Mouse (Mus musculus) C2C12 (cell line): ENCODE measurements around the gene Atat1. TPM values are rescaled to one million over a fixed set of nuclear protein-coding genes. Genes with fewer than 3 reads are reported as not detected.

Source experiments
- H3K27me3 ChIP-seq: one replicate; pipeline ENCODE4 v1.6.1; 2011; ENCODE audit not compliant: control insufficient read depth, insufficient read depth, insufficient read length
- H3K36me3 ChIP-seq: one replicate; pipeline ENCODE4 v1.6.1; 2011; ENCODE audit not compliant: control insufficient read depth, insufficient read depth
- H3K4me3 ChIP-seq: one replicate; pipeline ENCODE4 v1.5.1; 2011; ENCODE audit warnings: mild to moderate bottlenecking, control low read depth; ENCODE audit not compliant: poor library complexity, insufficient read depth, severe bottlenecking
- H3K79me2 ChIP-seq: one replicate; pipeline ENCODE4 v1.6.1; 2011; ENCODE audit not compliant: control insufficient read depth, insufficient read depth
- H3K79me3 ChIP-seq: one replicate; pipeline ENCODE4 v1.6.1; 2011; ENCODE audit warnings: low read depth, control low read depth
- H3ac ChIP-seq: one replicate; pipeline ENCODE3; 2011; ENCODE audit warnings: low read depth; ENCODE audit not compliant: control insufficient read depth, insufficient read length
- CEBPB ChIP-seq: IDR thresholded peaks from one replicate; pipeline ENCODE4 v1.6.1; 2011; ENCODE audit warnings: low read depth, mild to moderate bottlenecking, control low read depth, moderate library complexity
- CTCF ChIP-seq: IDR thresholded peaks from one replicate; pipeline ENCODE4 v1.5.1; 2011; ENCODE audit not compliant: control insufficient read depth, insufficient read depth, insufficient read length
- FOSL1 ChIP-seq: IDR thresholded peaks from one replicate; pipeline ENCODE4 v1.8.0; 2011; ENCODE audit warnings: mild to moderate bottlenecking, low read length; ENCODE audit not compliant: poor library complexity, insufficient read depth, severe bottlenecking
- MAX ChIP-seq: IDR thresholded peaks from one replicate; pipeline ENCODE4 v1.6.1; 2011; ENCODE audit warnings: mild to moderate bottlenecking, control low read depth
- MYOD1 ChIP-seq: IDR thresholded peaks from one replicate; pipeline ENCODE4 v1.6.1; 2011; ENCODE audit warnings: low read depth; ENCODE audit not compliant: control insufficient read depth, insufficient read length
- MYOG ChIP-seq: IDR thresholded peaks from one replicate; pipeline ENCODE4 v1.6.1; 2011; ENCODE audit not compliant: control insufficient read depth, insufficient read length; ENCODE audit errors: extremely low read depth
- USF1 ChIP-seq: IDR thresholded peaks from one replicate; pipeline ENCODE4 v1.6.1; 2011; ENCODE audit warnings: low read depth, mild to moderate bottlenecking, control low read depth, moderate library complexity
- microRNA-seq: library from miRNA; unstranded; fragments of <30 nt; microRNA quantifications from one replicate; pipeline ENCODE4, GENCODE M21; 2019; ENCODE audit warnings: borderline microRNAs expressed
- polyA plus RNA-seq: library from polyadenylated mRNA; unstranded; fragments of >200 nt; fragmentation: generic; extraction: Trizol; gene quantifications from one replicate; pipeline ENCODE4 v1.2.1, GENCODE M21; 2012; ENCODE audit warnings: missing spikeins

Gene Atat1
- polyA plus RNA-seq, 1 experiment: 13.1 TPM

DNA sequence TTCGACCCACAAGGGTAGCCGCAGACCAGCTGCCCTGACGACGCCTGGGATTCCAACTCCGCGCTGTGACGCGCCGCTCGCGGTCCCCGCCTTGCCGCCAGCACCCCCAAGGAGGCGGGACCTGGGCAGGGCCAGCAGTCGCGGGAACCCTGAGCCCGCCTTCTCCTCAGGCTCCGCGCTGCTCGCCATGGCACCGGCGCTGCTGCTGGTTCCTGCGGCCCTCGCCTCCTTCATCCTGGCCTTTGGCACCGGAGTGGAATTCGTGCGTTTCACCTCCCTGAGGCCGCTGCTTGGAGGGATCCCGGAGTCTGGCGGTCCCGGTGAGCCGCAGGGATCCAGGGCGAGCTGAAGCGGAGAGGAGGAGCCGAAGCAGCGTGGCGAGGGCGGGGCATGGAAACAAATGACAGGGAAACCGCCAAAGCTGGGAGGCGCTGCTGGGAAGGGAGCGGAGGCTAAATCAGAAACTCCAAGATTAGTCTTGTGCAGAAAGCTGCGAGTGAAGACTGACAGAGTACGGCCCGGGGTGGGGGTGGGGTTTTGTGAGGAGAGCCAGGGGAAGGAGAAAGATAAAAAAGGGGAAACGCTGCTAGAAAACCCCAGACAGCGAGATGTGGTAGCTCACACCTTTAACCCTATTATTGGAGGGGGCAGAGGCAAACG, 48.5 kb downstream of the Atat1 start, which contains the start of gene Nrm:
TSS of gene Nrm (plus strand) at position 121 of the 660 bp plus-strand sequence.
- peaks cover 26% of the 10 kb centered on the region for H3K79me2 ChIP-seq
- no peaks in the 10 kb centered on the region for H3K27me3 ChIP-seq
- no peak for TF ChIP-seq CEBPB
- peak; percentile 74 for TF ChIP-seq MAX
- peak; percentile 13 for TF ChIP-seq CTCF
- peak within 1 kb of the TSS; percentile 40 for H3K4me3 ChIP-seq
- peaks cover 22% of the 10 kb centered on the region for H3K36me3 ChIP-seq
- H3K79me3 ChIP-seq: peaks cover 3% of the 10 kb centered on the region
- peak within 1 kb of the TSS; percentile 94 for H3ac ChIP-seq

DNA sequence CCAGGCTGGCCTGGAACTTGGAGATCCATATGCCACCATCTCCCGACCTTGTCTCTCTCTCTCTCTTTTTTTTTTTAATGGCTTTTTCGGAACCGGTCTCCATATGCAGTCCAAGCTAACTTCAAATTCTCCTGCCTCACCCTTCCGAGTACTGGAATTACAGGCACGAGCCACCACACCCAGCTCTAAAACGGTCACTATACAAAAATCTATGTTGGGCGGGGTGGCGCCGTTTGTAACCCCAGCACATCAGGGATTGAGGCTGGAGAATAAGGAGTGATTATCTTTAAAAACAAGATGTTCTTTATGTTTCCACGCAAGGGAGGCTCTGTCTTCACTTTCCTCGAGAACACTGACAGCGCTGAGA, 49.1 kb downstream of the Atat1 start:
- H3ac ChIP-seq: peak overlapping the region; percentile 0
- peak overlapping the region; percentile 40 for H3K4me3 ChIP-seq
- peaks cover 2% of the 10 kb centered on the region for H3K79me3 ChIP-seq
- peaks cover 21% of the 10 kb centered on the region for H3K79me2 ChIP-seq
- H3K36me3 ChIP-seq: peaks cover 28% of the 10 kb centered on the region
- no peaks in the 10 kb centered on the region for H3K27me3 ChIP-seq
- TF ChIP-seq CTCF: no peak
- no peak for TF ChIP-seq USF1
- no peak for TF ChIP-seq MAX

DNA sequence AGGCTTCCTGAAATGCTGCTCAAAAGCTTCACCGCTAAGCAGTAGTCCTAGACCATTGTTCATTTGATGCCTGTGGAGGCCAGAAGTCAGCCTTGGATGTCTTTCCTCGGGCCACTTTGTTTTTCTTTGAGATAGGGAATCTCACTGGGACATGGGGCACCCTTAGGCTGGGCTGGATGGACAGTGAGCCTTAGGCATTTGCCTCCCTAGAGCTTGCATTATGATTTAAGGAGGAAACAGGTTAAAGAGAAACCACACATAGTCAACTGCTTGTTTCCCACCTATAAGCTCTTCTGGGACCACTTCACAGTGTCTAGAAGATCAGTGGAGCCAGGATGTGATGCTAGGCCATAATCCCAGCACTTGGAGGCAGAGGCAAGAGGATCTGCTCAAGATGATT, 50.0 kb downstream of the Atat1 start:
- Histone ChIP-seq H3ac (no peak overlapping the region), H3K4me3 (no peak overlapping the region), H3K79me3 (peaks cover 2% of the 10 kb centered on the region), H3K36me3 (peaks cover 33% of the 10 kb centered on the region), H3K27me3 (no peaks in the 10 kb centered on the region), H3K79me2 (peaks cover 18% of the 10 kb centered on the region)
- TF ChIP-seq MAX: no peak
- TF ChIP-seq USF1: no peak
- no peak for TF ChIP-seq MYOD1
- TF ChIP-seq CTCF: no peak
- no peak for TF ChIP-seq FOSL1
- TF ChIP-seq MYOG: no peak

DNA sequence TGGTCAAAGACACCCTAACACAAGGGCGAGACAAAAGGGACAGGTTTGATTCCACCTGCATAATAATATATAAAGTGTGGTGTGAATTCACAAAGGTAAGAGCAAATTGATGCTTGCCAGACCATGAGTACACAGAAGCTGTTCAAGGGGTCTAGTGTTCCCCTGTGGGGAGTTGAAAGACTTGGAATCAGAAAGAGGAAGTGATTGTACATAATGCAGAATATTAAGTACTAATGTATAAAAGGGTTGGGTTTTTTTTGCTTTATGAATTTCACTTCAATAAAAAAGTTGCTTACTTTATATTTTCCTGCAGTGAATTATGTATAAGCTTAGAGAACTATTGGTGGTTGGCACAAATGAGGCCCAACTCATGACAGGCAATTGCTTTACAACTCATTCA, 50.5 kb downstream of the Atat1 start:
- TF ChIP-seq MAX: no peak
- no peak for TF ChIP-seq FOSL1
- TF ChIP-seq MYOG: no peak
- TF ChIP-seq MYOD1: no peak
- TF ChIP-seq USF1: no peak
- no peak for TF ChIP-seq CTCF
- H3ac ChIP-seq: no peak overlapping the region
- H3K79me2 ChIP-seq: peaks cover 13% of the 10 kb centered on the region
- peaks cover 36% of the 10 kb centered on the region for H3K36me3 ChIP-seq
- H3K79me3 ChIP-seq: peaks cover 2% of the 10 kb centered on the region
- no peak overlapping the region for H3K4me3 ChIP-seq
- no peaks in the 10 kb centered on the region for H3K27me3 ChIP-seq

DNA sequence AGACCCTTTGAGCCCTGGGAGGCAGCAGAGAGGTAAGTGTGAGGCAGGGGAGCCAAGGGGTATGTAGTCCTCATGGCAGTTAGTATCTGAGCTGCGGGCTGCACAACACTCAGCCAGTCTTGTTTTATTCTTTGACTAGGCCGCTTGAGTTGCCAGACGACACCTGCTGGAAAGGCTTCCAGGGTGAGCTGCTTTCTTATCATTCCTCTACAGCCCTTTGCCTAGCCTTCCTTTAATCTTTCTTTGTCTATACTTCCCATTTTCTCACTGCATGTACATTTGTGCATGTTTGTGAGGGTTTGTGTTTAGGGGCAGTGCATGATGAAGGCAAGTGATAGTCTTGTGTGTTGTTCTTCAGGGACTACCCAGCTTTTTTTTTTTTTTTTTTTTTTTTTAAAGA, 58.9 kb downstream of the Atat1 start:
- Histone ChIP-seq H3K79me2 (no peaks in the 10 kb centered on the region), H3ac (no peak overlapping the region), H3K36me3 (peaks cover 79% of the 10 kb centered on the region), H3K4me3 (no peak overlapping the region), H3K27me3 (no peaks in the 10 kb centered on the region), H3K79me3 (no peaks in the 10 kb centered on the region)
- no peak for TF ChIP-seq MYOG
- TF ChIP-seq CEBPB: no peak
- no peak for TF ChIP-seq CTCF
- TF ChIP-seq MYOD1: no peak
- no peak for TF ChIP-seq USF1
- TF ChIP-seq MAX: no peak
- TF ChIP-seq FOSL1: no peak

DNA sequence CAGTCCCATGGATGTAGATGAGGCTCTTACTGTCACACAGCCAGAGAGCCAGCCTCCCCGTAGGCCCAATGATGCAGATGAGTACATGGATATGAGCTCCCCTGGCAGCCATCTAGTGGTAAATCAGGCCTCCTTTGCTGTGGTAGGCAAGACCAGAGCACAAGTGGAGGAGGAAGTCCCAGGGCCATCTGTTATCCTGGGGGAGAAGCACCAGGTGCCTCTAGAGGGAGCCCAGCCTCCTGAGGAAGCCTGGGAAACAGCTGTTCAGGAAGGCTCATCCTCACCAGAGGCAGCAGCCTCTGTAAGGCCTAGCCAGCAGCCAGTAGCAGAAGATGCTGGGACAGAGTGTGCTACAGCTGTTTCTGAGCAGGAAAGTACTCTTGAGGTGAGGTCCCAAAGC, 61.8 kb downstream of the Atat1 start:
- no peaks in the 10 kb centered on the region for H3K79me3 ChIP-seq
- no peak overlapping the region for H3ac ChIP-seq
- TF ChIP-seq MAX (no peak), CTCF (peak; percentile 8)
- H3K79me2 ChIP-seq: peaks cover under 1% of the 10 kb centered on the region
- no peaks in the 10 kb centered on the region for H3K27me3 ChIP-seq
- H3K4me3 ChIP-seq: no peak overlapping the region
- peaks cover 77% of the 10 kb centered on the region for H3K36me3 ChIP-seq

Small RNAs within 50 kb of the gene (microRNA-seq; reads per million reads assigned to microRNA genes)
- 5.3 reads per million, percentile 53 among the genes with 10 or more reads in this experiment for gene Gm28033
- not detected for gene Mir1894

Other genes with a start within 250 kb of the Atat1 start
- gene Vars2, start 242.5 kb downstream of the Atat1 start, polyA plus RNA-seq: 12.6 TPM
- 40.6 TPM for gene Gtf2h4, start 236.3 kb downstream of the Atat1 start, polyA plus RNA-seq
- gene Ddr1, start 205.5 kb downstream of the Atat1 start, polyA plus RNA-seq: 56.6 TPM
- gene Ier3, start 88.4 kb downstream of the Atat1 start, polyA plus RNA-seq: 55.2 TPM
- gene Flot1, start 86.8 kb downstream of the Atat1 start, polyA plus RNA-seq: 57.2 TPM
- gene Tubb5, start 71.8 kb downstream of the Atat1 start, polyA plus RNA-seq: 1,881 TPM
- gene Mdc1, start 68.6 kb downstream of the Atat1 start, polyA plus RNA-seq: 16.6 TPM
- 25.5 TPM for gene Nrm, start 48.8 kb downstream of the Atat1 start, polyA plus RNA-seq
- gene Ppp1r18, start 44.5 kb downstream of the Atat1 start, polyA plus RNA-seq: 84.2 TPM
- gene Dhx16, start 30.3 kb downstream of the Atat1 start, polyA plus RNA-seq: 42.4 TPM
- gene 2310061I04Rik, start 12.6 kb downstream of the Atat1 start, polyA plus RNA-seq: 36.0 TPM
- gene Mrps18b, start 6.3 kb upstream of the Atat1 start, polyA plus RNA-seq: 153 TPM
- 33.1 TPM for gene Ppp1r10, start 6.4 kb upstream of the Atat1 start, polyA plus RNA-seq
- gene Abcf1, start 59.7 kb upstream of the Atat1 start, polyA plus RNA-seq: 82.6 TPM
- gene Gnl1, start 69.8 kb upstream of the Atat1 start, polyA plus RNA-seq: 71.7 TPM
- 13.7 TPM for gene Prr3, start 70.2 kb upstream of the Atat1 start, polyA plus RNA-seq
- gene H2-T24, start 110.5 kb upstream of the Atat1 start, polyA plus RNA-seq: 0.16 TPM
- gene H2-T23, start 122.8 kb upstream of the Atat1 start, polyA plus RNA-seq: 7.0 TPM
- 21.7 TPM for gene H2-T22, start 132.7 kb upstream of the Atat1 start, polyA plus RNA-seq
- not detected for gene Gm6034, start 132.9 kb upstream of the Atat1 start, polyA plus RNA-seq
- 0.18 TPM for gene Gm11127, start 148.3 kb upstream of the Atat1 start, polyA plus RNA-seq
- gene Gm19684, start 211.6 kb upstream of the Atat1 start, polyA plus RNA-seq: not detected
- gene Gm7030, start 219.3 kb upstream of the Atat1 start, polyA plus RNA-seq: not detected